In genomic region chr10:57796057-57796456, GRCm38 (mm10) we compare ENCODE assay signal across 8 mouse cellular contexts. TPM values are rescaled to one million over a fixed set of nuclear protein-coding genes. Genes with fewer than 3 reads are reported as not detected.
A peak's percentile ranks its signal among the peaks of the same experiment; 100 is the strongest.
DNase-seq lines count a peak whose midpoint lies in the region; ATAC-seq and TF ChIP-seq lines count a peak whose summit lies in the region.

No protein-coding gene starts in this region.

- no peak overlapping the region for H3K4me3 ChIP-seq in embryonic facial prominence, embryonic 11.5 days (ENCODE audit: low read depth, low read length)
- peak overlapping the region; percentile 21 for H3K4me3 ChIP-seq in megakaryocyte, embryonic 14.5 days (replicated peaks)
- peak overlapping the region; percentile 68 for H3K4me3 ChIP-seq in stomach, postnatal 0 days (ENCODE audit: low read depth, low read length)

- intact Hi-C loops in left cerebral cortex, postnatal 4 days (cut with DNase I) = loop anchor here (5.0 kb wide), 1 partner anchor 49 kb away; no protein-coding TSS in a partner anchor
- intact Hi-C loops in left cerebral cortex, postnatal 10 days (cut with DNase I) = loop anchor here (2.0 kb wide), 1 partner anchor 51 kb away; no protein-coding TSS in a partner anchor
- intact Hi-C loops in heart, postnatal 10 days (cut with DNase I) = loop anchor here (1.0 to 5.0 kb wide), 2 partner anchors 53 to 334 kb away; no protein-coding TSS in a partner anchor

- no peak overlapping the region for H3K4me2 ChIP-seq in embryonic facial prominence, embryonic 11.5 days (ENCODE audit: low read depth, low read length)
- H3K4me2 ChIP-seq in stomach, postnatal 0 days (replicated peaks; ENCODE audit: low read depth) = peak overlapping the region; percentile 96

- DNase-seq in left cerebral cortex, postnatal 4 days = peak; percentile 23
- DNase-seq in left cerebral cortex, postnatal 10 days (ENCODE audit: extremely low spot score in 1 of 2, low spot score in 2 of 2) = no peak
- DNase-seq in embryonic facial prominence, embryonic 11.5 days (ENCODE audit: low spot score) = peak; percentile 55
- DNase-seq in heart, postnatal 10 days = peak; percentile 29 to 48
- DNase-seq in kidney, postnatal 4 days = peak; percentile 19 to 43
- peak; percentile 42 for DNase-seq in stomach, postnatal 0 days (ENCODE audit: low spot score)
- DNase-seq in MN1 (ENCODE audit: low spot score) = no peak

- 55% methylated on average over 4 of the region's 4 CpGs for WGBS in embryonic facial prominence, embryonic 11.5 days
- WGBS in stomach, postnatal 0 days = 43% methylated on average over 4 of the region's 4 CpGs

- ATAC-seq in embryonic facial prominence, embryonic 11.5 days (replicated peaks; ENCODE audit: insufficient number of reproducible peaks, low FRiP score, low TSS enrichment, low read depth) = no peak
- ATAC-seq in stomach, postnatal 0 days (ENCODE audit: low FRiP score, low TSS enrichment) = no peak

- no peak overlapping the region for H3K27ac ChIP-seq in embryonic facial prominence, embryonic 11.5 days (replicated peaks; ENCODE audit: low read depth, low read length)
- H3K27ac ChIP-seq in stomach, postnatal 0 days (replicated peaks) = peak overlapping the region; percentile 3; the same call in 1 of the 2 replicates

- peak; percentile 73 for TF ChIP-seq CTCF in stomach, postnatal 0 days (IDR thresholded peaks at IDR 0.05; ENCODE audit: low read depth)

- TF ChIP-seq EP300 in stomach, postnatal 0 days (optimal IDR thresholded peaks at IDR 0.05) = no peak

- no peaks in the 10 kb centered on the region for H3K36me3 ChIP-seq in embryonic facial prominence, embryonic 11.5 days (replicated peaks; ENCODE audit: control insufficient read depth, insufficient read depth, low read depth, low read length)
- H3K36me3 ChIP-seq in megakaryocyte, embryonic 14.5 days (replicated peaks; ENCODE audit: low read length) = no peaks in the 10 kb centered on the region
- H3K36me3 ChIP-seq in stomach, postnatal 0 days (ENCODE audit: control insufficient read depth, insufficient read depth, low read length) = no peaks in the 10 kb centered on the region

- no peaks in the 10 kb centered on the region for H3K9me3 ChIP-seq in embryonic facial prominence, embryonic 11.5 days (replicated peaks; ENCODE audit: control insufficient read depth, low read length)
- H3K9me3 ChIP-seq in megakaryocyte, embryonic 14.5 days = no peaks in the 10 kb centered on the region
- H3K9me3 ChIP-seq in stomach, postnatal 0 days (ENCODE audit: control insufficient read depth, low read length) = no peaks in the 10 kb centered on the region

- H3K4me1 ChIP-seq in embryonic facial prominence, embryonic 11.5 days (ENCODE audit: control insufficient read depth, insufficient read depth, low read length) = no peaks in the 10 kb centered on the region
- peaks cover 5% of the 10 kb centered on the region for H3K4me1 ChIP-seq in megakaryocyte, embryonic 14.5 days
- 0 out of 2 replicates have a peak, but pooled peaks cover 2% of the 10 kb centered on the region for H3K4me1 ChIP-seq in stomach, postnatal 0 days (replicated peaks; ENCODE audit: control insufficient read depth, insufficient read depth)

- no peak overlapping the region for H3K9ac ChIP-seq in embryonic facial prominence, embryonic 11.5 days (replicated peaks; ENCODE audit: low read length)
- peak overlapping the region; percentile 87; the same call in 1 of the 2 replicates for H3K9ac ChIP-seq in stomach, postnatal 0 days (ENCODE audit: low read length)

- no peaks in the 10 kb centered on the region for H3K27me3 ChIP-seq in embryonic facial prominence, embryonic 11.5 days (ENCODE audit: control insufficient read depth, insufficient read depth, low read length)
- peaks cover 2% of the 10 kb centered on the region for H3K27me3 ChIP-seq in megakaryocyte, embryonic 14.5 days (replicated peaks)
- H3K27me3 ChIP-seq in stomach, postnatal 0 days (ENCODE audit: control insufficient read depth, insufficient read depth, low read length) = no peaks in the 10 kb centered on the region

RNA-seq across cellular contexts. Expression of gene Smpdl3a, which starts 1.9 kb away (rescaled TPM):
- total RNA-seq in left cerebral cortex, postnatal 4 days (2021) = 10 to 100 TPM; 17.0 to 17.5 TPM
- total RNA-seq in left cerebral cortex, postnatal 10 days (2021) = 10 to 100 TPM; 19.6 to 23.7 TPM
- polyA plus RNA-seq in embryonic facial prominence, embryonic 11.5 days (2014; fragmentation: Nextera tagmentation; extraction: Ambion mirVana) = 10.0 and 11.0 TPM in 2 replicates
- total RNA-seq in heart, postnatal 10 days (2021) = 10 to 100 TPM; 51.7 to 52.9 TPM
- 2.4 TPM in 1 of 2 replicates, not detected in the other for polyA plus RNA-seq in megakaryocyte, embryonic 14.5 days (2012; ENCODE audit: insufficient read depth, low replicate concordance)
- 65.1 and 67.5 TPM in 2 replicates for polyA plus RNA-seq in stomach, postnatal 0 days (2015; fragmentation: Nextera tagmentation; extraction: Ambion mirVana)

RNA-seq across cellular contexts. Expression of gene Fabp7, which starts 11.4 kb away (rescaled TPM):
- total RNA-seq in left cerebral cortex, postnatal 4 days (2021) = 1,000 to 10,000 TPM; 1,039 to 1,099 TPM
- total RNA-seq in left cerebral cortex, postnatal 10 days (2021) = 100 to 1,000 TPM; 348 to 421 TPM
- polyA plus RNA-seq in embryonic facial prominence, embryonic 11.5 days (2014; fragmentation: Nextera tagmentation; extraction: Ambion mirVana) = 215 and 244 TPM in 2 replicates
- 1 to 10 TPM; 2.5 to 2.7 TPM for total RNA-seq in heart, postnatal 10 days (2021)
- polyA plus RNA-seq in megakaryocyte, embryonic 14.5 days (2012; ENCODE audit: insufficient read depth, low replicate concordance) = not detected in 2 replicates
- 31.2 and 36.9 TPM in 2 replicates for polyA plus RNA-seq in stomach, postnatal 0 days (2015; fragmentation: Nextera tagmentation; extraction: Ambion mirVana)

Comparison
In these comparisons a context has a peak if more than half of its experiments do, and no peak if none do; other contexts are left out.
1. DNase-seq: peak in left cerebral cortex, postnatal 4 days (single experiment), embryonic facial prominence, embryonic 11.5 days (single experiment), heart, postnatal 10 days (2 of 2), kidney, postnatal 4 days (2 of 2) and stomach, postnatal 0 days (single experiment); none in left cerebral cortex, postnatal 10 days (0 of 2) and MN1 (single experiment).
2. RNA of gene Fabp7, which starts 11.4 kb away (total RNA-seq): 1,039 to 1,099 TPM in left cerebral cortex, postnatal 4 days and 348 to 421 TPM in left cerebral cortex, postnatal 10 days; 2.5 to 2.7 TPM in heart, postnatal 10 days; every median in the first group is over 10 times any median in the second.